Mouse (Mus musculus): Measurements from ENCODE around the gene Grin3a.
A peak's percentile ranks its signal among the peaks of the same experiment; 100 is the strongest.
"Not testable (repeated sequence)": the region's sequence is repeated elsewhere in the genome, so short reads cannot be mapped to it uniquely, and the experiment has no call there.

Grin3a gene

DNA sequence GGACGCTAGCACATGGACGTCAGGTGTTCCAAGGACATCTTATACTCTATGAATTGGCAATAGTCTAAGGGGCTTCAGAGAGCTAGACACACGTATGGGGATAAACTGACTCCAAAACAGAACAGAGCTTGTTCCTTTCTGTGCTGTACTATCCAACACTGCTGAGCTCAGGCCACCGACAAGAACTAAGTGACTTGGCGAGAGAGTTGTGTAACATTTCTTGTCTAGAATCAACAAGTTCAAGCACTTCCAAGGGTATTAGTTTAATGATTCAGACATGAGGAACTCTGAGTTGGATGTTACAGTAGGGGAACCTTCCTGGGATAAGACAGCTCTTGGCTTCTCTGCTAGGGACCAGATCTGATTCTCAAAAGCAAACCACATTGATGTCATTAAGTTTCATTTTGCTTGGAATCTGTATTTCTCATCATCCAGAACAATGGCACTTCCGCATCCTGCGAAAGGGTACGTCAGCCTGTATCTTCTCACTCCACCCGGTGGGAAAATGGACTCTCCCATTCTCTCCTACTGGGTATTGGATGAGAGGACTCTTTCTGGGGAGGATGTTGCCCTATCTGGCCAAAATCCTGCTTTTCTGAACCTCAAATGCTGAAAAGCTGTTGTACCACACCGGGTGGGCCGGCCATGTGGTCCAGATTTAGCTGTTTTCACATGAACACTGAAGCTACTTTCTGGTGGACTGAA, 165.2 kb downstream of the Grin3a start:
- no peak for DNase-seq (ENCODE audit: low read depth, low spot score)

DNA sequence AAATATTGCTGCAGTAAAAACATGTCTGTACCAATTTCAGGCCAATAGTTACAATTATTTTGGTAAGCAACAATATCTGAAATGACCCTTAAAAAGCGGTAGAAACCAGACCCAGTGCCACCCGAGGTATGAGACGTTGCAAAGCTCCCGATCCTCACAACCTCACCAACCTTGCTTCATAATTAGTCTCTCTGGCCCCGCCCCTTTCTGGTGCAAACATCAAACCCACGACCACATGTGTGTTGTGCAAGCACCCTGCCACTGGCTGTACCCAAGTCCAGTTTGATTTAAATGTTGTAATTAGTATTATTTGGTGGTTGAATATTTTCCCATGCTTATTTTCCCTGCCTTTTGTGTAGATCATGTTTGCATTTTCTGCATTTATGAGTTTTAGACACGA, 168.8 kb downstream of the Grin3a start:
- no peak for DNase-seq (ENCODE audit: low read depth, low spot score)

DNA sequence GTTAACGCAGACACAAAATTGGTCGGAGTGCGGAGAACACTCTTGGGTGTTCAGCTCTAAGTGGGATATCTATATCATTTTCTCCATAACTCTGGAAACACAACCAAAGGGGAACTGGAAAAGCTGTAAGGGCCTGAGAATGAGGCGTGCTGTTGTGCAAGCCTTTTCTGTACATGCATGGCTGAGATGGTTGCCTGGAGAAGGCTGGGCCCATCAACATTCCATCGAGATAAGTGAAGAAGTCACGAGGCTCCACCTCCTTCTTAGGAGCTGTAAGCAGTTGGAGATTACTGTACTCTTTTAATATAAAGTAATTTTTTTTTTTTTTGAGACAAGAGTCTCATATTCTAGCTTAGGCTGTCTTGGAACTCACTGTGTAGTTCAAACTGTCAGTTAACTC, 169.5 kb downstream of the Grin3a start:
- DNase-seq (ENCODE audit: low read depth, low spot score) = no peak

DNA sequence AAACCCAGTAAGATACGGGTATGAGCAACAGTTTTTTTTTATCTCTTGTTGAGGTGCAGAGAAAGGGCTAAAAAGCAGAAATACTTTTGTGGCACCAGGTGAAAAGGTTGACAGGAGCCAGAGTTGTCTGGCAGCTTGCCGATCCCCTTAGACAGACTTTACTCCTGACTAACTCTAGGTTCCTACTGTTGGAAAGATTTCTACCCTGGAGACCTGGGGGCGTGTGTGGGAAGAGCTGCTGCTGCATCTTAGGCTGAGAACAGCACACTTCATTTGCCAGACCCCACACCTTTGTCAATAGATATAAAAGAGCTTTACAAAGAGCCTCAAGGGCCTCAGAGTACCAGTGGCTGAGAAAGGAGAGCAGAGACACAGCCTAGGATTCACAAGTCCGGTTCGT, 180.7 kb downstream of the Grin3a start:
- no peak for DNase-seq (ENCODE audit: low read depth, low spot score)

DNA sequence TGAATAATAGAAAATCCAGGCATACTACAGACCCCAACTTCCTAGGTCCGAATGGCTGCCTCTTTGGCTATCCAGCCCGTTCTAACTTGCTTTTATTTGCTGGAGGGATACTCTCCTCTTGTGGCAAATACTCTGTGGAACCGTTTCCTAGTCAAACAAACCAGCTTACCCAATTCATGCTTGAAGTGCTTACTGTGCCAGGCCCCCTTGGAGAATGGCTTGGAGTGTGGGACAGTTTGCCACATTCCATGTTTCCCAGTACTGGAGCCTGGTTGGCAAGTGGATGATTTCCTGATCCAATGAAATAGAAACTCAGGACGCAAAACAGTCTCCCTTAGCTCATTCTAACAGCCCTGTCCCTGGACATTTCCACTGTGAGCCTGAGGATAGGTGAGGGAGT, 183.3 kb downstream of the Grin3a start:
- no peak for DNase-seq (ENCODE audit: low read depth, low spot score)

DNA sequence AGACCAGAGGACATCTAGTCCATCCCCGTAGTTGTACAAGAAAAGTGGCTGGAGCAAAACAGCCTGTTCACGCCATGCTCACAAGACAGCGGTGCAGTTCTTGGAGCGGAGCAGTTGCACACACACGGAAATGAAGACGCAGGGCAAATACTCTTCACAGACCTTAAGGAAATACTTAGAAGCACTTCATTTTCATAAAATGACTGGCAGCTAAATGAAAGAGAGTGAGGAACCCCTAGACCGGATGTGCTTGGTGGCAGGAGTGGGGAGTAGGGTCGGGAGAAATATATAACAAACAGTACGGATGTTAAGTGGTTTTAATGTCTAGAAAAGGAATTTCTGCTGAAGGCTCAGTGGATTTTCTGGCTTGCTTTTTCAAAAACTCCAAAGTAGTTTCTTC, 183.9 kb downstream of the Grin3a start:
- no peak for DNase-seq (ENCODE audit: low read depth, low spot score)

DNA sequence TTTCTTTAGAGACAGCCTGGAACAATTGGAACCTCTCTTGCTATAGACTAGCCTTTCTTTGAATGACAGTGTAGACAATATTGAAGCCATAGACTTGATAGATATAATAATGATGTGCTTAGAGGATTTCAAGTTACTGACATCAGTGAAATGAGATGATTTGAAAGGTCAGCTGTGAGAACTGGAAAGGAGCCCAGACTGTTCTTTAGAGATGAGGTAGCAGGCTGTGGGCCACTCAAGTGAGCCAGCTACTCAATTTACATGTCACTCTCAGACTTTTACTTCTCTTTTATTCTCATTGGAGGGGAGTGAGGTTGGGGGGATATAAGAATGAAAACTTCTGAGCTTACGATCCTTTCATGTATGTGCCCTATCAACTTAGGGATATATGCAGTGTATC, 186.1 kb downstream of the Grin3a start:
- DNase-seq (ENCODE audit: low read depth, low spot score) = no peak

DNA sequence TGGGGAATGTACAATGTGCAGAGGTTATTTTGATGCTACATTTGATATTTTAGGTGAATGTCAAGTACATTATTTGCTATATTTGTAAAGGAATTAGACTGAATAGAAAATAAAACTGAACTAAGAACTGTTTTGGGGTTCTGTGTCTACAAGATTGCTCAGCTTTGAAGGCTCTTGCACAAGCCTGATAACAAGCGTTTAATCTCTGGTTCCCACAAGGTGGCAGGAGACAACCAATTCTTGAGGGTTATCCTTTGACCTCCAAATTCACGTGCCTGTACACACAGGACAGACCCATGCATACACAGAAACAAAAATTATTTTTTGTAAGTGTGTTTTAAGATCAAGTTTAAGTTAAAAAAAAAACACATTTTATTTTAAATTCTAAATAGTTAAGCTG, 205.6 kb downstream of the Grin3a start:
- DNase-seq (ENCODE audit: low read depth, low spot score) = no peak

DNA sequence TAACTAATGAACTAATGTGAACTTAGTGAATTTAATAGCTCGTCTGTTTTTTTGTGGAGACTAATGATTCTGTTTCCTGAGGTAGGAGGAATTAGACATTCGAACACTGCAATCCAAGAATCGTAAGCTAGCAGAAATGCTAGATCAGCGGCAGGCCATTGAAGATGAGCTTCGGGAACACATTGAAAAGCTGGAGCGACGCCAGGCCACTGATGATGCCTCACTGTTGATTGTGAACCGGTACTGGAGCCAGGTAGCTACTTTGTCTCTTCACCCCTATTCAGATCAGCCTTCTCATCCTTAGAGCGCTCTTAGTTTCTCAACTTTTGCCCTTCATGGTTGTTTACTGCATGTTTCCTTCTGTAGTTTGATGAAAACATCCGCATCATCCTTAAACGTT, 207.7 kb downstream of the Grin3a start:
- no peak for DNase-seq (ENCODE audit: low read depth, low spot score)

DNA sequence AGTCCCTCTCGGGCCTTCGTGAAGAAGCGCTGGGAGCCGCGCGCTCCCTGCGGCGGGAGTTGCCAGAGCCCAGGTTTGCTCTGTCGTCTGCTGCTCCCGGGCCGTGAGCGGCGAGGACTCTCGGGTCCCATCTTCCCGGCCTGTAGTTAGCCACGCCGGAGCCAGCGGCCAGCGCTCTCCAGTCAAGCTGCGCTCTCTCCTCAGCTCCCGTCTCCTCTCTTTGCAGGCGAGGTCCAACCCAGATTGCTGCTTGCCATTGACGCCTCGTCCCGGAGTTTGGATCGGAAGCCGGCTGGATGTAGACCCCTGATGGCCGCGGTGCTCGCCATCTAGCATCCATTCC, 213.4 kb downstream of the Grin3a start:
- DNase-seq (ENCODE audit: low read depth, low spot score) = no peak

DNA sequence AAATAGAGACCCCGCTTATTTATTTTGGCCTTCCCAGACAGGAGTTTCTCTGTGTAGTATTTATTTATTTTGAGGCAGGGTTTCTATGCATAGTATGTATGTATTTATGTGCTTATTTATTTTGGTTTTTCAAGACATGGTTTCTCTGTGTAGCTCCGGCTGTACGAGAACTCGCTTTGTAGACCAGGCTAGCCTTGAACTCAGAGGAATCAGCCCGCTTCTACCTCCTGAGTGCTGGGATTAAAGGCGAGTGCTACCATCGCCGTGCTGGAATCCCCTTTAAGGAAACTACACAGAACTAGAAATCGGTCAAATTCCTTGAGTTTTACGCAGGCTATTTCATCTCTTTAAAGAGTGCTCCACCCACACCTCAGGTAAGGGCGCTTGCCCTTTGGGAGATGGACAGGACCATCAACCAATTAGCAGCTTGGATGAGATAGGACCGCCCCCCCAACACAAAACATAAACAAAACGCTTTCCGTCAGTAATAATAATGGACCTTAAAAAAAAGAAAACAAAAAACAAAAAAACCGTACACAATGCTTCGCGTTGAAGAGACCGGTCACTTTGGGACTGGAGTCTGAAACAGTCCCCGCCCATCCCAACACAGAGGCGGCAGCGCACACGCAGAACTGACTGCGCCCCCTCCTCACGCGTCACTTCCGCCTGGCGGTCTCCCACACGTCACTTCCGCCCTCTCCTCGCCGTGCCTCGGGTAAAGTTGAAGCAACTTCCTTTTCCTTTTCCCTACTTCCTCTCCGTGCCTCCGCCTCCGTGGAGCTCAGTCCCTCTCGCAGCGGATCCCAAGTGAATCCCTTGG, 214.0 kb downstream of the Grin3a start, which contains the start of gene Rnf20:
Rnf20 (plus strand) TSS at position 688 of the 820 bp plus-strand sequence.
- peak; percentile 89 for DNase-seq (ENCODE audit: low read depth, low spot score)

DNA sequence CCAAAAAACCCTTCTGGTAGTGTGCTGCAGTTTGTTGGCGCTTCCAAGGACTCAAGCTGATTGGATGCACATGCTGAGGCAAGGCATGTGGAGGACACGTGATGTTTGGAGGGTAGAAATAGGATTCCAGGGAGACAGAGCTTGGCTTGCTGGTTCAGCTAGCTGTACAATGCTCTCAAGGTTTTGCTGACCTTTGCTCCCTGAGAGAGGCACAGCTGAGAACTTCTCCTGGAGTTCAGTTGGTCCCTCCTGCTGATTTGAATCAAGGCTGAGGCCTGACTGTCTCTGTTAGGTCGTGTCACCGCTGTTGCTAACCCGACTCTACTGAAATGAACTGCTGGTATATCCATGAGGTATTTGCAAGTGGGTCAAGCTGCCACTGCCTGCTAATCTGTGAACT, 216.6 kb downstream of the Grin3a start:
- DNase-seq (ENCODE audit: low read depth, low spot score) = no peak

DNA sequence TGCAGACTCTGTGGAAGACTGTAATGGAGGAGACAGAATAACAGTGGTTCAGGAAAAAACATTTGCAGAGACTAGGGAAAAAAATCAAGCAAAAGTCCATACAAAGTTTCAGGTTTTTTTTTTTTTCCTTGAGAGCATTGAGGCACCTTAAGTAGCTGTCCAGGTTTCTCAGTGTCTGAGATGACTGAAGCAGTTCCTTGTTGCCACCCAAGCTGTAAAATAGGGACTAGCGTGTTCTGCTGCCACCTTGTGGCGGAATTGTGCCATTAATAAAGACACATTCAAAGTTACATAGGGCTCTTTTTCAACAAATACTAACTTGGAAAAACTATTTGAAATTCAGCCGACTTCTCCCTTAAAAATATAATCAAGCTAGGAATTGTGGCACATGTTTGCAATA, 218.6 kb downstream of the Grin3a start:
- peak; percentile 58 for DNase-seq (ENCODE audit: low read depth, low spot score)

DNA sequence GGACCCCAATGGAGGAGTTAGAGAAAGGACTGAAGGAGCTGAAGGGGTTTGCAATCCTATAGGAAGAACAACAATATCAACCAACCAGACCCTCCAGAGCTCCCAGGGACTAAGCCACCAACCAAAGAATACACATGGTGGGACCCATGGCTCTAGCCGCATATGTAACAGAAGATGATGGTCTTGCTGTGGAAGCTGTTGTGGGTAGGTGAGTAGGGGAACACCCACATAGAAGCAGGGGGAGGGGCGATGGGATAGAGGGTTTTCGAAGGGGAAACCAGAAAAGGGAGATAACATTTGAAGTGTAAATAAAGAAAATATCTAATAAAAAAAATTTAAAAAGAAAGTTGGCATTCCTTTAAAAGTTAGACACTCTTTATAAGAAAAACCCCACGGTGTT, 220.6 kb downstream of the Grin3a start:
- DNase-seq (ENCODE audit: low read depth, low spot score) = not testable (repeated sequence)

DNA sequence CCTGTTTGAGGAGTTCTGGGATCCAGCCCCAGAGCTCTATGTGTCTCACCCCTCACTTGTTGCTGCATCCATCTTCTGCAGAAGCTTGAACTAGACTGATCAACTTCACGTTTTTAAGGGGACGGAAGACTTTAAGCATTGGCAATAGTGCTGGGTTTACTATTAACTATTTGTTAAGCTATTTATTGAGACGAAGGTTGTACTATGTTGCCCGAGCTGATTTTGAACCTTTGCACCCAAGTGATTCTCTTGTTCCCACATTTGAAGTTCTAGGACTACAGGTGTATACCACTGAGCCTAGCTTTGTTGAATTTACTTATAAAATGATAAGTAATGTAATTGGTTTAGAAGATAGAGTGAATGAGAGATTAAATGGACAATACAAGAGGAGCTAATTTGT, 221.6 kb downstream of the Grin3a start:
- DNase-seq (ENCODE audit: low read depth, low spot score) = no peak

DNA sequence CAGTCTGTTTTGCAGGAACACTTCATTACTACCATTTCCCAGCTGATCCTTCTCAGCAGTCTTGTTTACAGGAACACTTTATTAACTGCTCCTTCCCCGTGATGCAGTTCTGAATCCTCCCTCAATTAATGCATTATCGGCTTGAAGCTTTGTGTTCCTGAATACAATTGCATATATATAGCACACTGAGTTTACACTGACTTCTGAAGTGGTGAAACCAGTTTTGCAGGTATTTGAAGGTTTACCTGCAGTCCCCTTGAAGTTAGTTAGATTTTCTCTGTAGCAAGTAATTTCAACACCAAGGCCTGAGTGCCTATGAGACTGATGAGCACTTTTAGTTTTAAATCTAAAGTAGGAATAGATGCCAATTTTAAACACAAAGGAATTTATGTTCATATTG, 223.3 kb downstream of the Grin3a start:
- DNase-seq (ENCODE audit: low read depth, low spot score) = no peak

DNA sequence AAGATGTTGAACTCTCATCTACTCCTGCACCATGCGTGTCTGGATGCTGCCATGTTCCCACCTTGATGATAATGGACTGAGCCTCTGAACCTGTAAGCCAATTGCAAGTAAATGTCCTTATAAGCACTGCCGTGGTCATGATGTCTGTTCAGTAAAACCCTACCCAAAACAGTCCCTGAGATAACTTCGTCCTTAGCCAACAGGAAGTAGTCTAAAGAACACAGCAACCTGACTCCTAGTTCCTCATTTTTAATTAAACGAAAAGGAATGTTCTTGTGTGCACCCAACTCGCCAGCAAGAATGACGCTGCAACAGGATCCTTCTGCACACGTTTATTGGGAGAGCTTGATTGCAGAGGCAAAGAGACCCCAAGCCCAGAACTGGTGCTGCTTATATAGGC, 225.7 kb downstream of the Grin3a start:
- not testable (repeated sequence) for DNase-seq (ENCODE audit: low read depth, low spot score)

DNA sequence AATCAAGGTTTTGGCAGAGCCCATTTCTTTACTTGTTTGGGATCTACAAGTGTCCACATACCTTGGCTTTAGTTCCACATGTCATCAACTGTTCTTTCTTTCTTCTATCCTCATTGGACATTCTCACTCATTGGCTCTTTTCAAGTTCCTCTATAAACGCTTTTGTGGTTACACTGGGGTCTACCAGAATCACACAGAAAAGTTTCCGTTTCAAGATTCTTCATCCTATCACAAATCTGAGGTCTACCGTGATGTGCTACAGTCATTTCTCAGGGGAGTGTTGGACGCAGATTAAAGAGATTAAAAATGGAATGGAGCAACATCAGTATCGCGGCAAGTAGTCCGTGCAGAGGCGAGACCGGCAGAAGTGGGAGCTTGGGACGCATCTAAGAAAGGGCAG, 228.6 kb downstream of the Grin3a start:
- DNase-seq (ENCODE audit: low read depth, low spot score) = no peak
